Mouse (Mus musculus) neural tube, embryonic 14.5 days (tissue): ENCODE data around the gene Stk19. TPM values are rescaled to one million over a fixed set of nuclear protein-coding genes. Genes with fewer than 3 reads are reported as not detected.

Source experiments
- ATAC-seq: fragments of 200-750 bp; cut with Nextera tagmentation; 2 replicates; pipeline ENCODE4 v1.8.0; 2017; ENCODE audit warnings: low read depth, mild to moderate bottlenecking, moderate TSS enrichment, moderate library complexity
- H3K27ac ChIP-seq: fragments of 300-500 bp; sonication (generic); 2 replicates; pipeline ENCODE4 v1.5.1; 2014; ENCODE audit warnings: low read depth, mild to moderate bottlenecking, control low read depth, low read length, moderate library complexity, mixed read lengths
- H3K27me3 ChIP-seq: fragments of 300-500 bp; sonication (generic); 2 replicates; pipeline ENCODE4 v1.6.1; 2014; ENCODE audit warnings: low read length; ENCODE audit not compliant: control insufficient read depth, insufficient read depth
- H3K36me3 ChIP-seq: fragments of 300-500 bp; sonication (generic); 2 replicates; pipeline ENCODE4 v1.6.1; 2014; ENCODE audit warnings: low read length, mixed read lengths; ENCODE audit not compliant: control insufficient read depth, insufficient read depth
- H3K4me1 ChIP-seq: fragments of 300-500 bp; sonication (generic); 2 replicates; pipeline ENCODE4 v1.6.1; 2014; ENCODE audit warnings: low read length; ENCODE audit not compliant: control insufficient read depth, insufficient read depth
- H3K4me2 ChIP-seq: fragments of 300-500 bp; sonication (generic); 2 replicates; pipeline ENCODE4 v1.6.1; 2014; ENCODE audit warnings: mild to moderate bottlenecking, low read depth, low read length, control low read depth
- H3K4me3 ChIP-seq: fragments of 300-500 bp; sonication (generic); 2 replicates; pipeline ENCODE4 v1.5.1; 2014; ENCODE audit warnings: low read depth, low read length, control low read depth, mixed read lengths
- H3K9ac ChIP-seq: fragments of 300-500 bp; sonication (generic); replicated peaks from 2 replicates; pipeline ENCODE4 v1.6.1; 2014; ENCODE audit warnings: low read depth, mild to moderate bottlenecking, control low read depth, low read length, mixed read lengths
- H3K9me3 ChIP-seq: fragments of 300-500 bp; sonication (generic); 2 replicates; pipeline ENCODE4 v1.6.1; 2016; ENCODE audit warnings: low read length; ENCODE audit not compliant: control insufficient read depth
- WGBS: fragments of 180-500 bp; shearing (Covaris S2); extraction: QIAGEN DNeasy Blood & Tissue Kit; methylation state at CpG from one replicate; pipeline ENCODE4 v1.1.7; 2014; 5-methylcytosine and 5-hydroxymethylcytosine counted together
- microRNA-seq: library from miRNA; unstranded; fragments of <30 nt; microRNA quantifications from one replicate; pipeline ENCODE4, GENCODE M21; 2016
- polyA plus RNA-seq: library from polyadenylated mRNA; unstranded; fragments of >200 nt; fragmentation: Nextera tagmentation; extraction: Ambion mirVana; gene quantifications from 2 replicates; pipeline ENCODE4 v1.2.1, GENCODE M21; 2014

Stk19 gene
- polyA plus RNA-seq, 1 experiment from 2014 or later, result 37.7 TPM

DNA sequence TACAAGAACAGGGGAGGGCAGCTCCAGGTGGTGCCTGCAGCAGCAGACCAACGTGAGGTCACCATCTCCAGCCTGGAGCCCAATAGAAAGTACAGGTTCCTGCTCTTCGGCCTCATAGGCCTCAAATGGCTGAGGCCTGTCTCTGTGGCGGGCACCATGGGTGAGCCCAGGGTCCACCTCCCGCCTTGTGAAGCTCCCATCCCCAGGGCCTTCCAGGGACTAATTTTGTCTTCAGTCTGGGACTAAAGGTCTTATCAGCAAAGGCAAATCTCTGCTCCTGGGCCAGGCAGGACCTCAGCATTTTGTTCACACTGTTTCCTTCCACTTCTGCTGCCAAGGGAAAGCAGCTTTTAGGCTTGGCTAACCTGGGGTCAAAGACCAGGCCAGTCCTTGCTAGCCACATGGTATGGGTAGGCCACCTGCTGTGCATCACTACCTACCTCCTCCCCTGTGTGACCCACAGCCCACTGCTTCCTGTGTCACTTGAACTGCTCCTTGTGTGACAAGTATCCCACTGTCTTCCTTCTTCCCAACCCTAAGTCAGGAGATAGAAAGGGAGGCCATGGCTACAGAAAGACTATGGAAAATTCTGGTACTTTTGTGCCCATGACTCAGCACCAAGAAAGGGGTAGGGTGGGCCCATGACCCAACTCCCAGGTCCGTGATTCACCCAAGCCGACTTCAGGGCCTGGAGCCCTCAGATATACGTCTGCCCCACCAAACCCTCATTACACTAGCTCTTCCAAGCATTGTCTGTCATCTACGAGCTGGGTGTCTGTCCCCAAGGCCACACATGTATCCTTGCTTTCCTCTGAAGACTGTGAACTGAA is 40.2 kb downstream of the Stk19 start:
- Histone ChIP-seq H3K9ac (no peak overlapping the region), H3K27me3 (no peaks in the 10 kb centered on the region), H3K4me2 (no peak overlapping the region), H3K36me3 (no peaks in the 10 kb centered on the region), H3K4me1 (no peaks in the 10 kb centered on the region), H3K9me3 (no peaks in the 10 kb centered on the region), H3K4me3 (no peak overlapping the region), H3K27ac (no peak overlapping the region)
- WGBS, result 88% methylated on average over 8 of the region's 8 CpGs
- no peak for ATAC-seq

DNA sequence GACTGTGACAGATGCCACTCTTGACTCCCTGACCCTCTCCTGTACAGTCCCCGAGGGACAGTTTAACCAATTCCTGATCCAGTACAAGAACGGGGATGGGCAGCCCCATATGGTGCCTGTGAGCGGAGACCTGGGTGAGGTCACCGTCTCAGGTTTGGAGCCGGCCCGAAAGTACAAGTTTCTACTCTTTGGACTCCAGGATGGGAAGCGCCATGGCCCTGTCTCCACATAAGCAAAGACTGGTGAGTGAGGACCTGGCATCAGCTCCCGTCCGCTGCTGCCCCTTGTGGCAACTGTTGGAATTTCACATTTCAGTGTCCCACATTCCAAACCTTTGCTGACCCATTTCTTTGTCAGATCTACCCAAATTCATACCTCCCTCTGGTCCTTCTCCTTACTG is 41.1 kb downstream of the Stk19 start:
- H3K4me3 ChIP-seq, result no peak overlapping the region
- H3K4me1 ChIP-seq, result no peaks in the 10 kb centered on the region
- ATAC-seq, result no peak
- 73% methylated on average over 9 of the region's 9 CpGs for WGBS
- no peaks in the 10 kb centered on the region for H3K27me3 ChIP-seq
- H3K27ac ChIP-seq, result no peak overlapping the region
- H3K9me3 ChIP-seq, result no peaks in the 10 kb centered on the region
- no peak overlapping the region for H3K4me2 ChIP-seq
- no peak overlapping the region for H3K9ac ChIP-seq
- no peaks in the 10 kb centered on the region for H3K36me3 ChIP-seq

GRCm38 (mm10) chr17:34795016-34795415 is 41.7 kb downstream of the Stk19 start:
- Histone ChIP-seq H3K9ac (no peak overlapping the region), H3K27ac (no peak overlapping the region), H3K27me3 (no peaks in the 10 kb centered on the region), H3K36me3 (no peaks in the 10 kb centered on the region), H3K9me3 (no peaks in the 10 kb centered on the region), H3K4me2 (no peak overlapping the region), H3K4me1 (no peaks in the 10 kb centered on the region), H3K4me3 (no peak overlapping the region)
- 88% methylated on average over 10 of the region's 10 CpGs for WGBS
- no peak for ATAC-seq

DNA sequence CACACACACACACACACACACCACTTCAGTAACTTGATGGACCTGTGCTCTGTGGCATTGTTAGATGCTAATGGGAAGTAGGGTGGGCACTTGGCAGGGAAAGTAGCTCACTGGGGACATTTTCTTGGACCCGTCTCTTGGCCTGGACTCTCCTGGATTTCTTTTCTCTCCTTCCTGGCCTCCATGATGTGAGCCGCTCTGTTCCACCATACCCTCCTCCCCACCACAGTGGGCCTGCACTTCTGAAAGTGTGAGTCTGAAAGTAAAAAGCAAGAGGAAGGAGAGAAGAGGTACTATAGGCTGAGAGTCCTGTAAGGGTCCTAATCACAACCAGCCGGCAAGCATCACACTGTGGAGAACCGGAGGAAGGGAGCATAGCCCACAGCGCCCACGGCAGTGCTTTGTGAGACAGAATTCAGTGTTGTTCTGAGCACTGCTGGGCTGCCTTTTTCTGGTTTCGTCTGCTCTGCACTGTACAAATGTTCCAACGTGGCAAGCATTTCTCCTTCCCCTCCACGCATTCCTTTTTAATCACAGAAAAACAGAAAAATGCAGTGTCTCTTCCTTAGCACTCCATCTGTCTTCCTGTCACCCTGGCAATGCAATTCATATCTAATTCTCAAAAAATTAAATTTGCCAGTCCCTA is 58.9 kb downstream of the Stk19 start:
- ATAC-seq, result no peak
- no peaks in the 10 kb centered on the region for H3K4me1 ChIP-seq
- 79% methylated on average over 9 of the region's 9 CpGs for WGBS

More for the DNA sequence above, 58.9 kb downstream of the Stk19 start:
- Histone ChIP-seq H3K27me3 (no peaks in the 10 kb centered on the region), H3K9me3 (no peaks in the 10 kb centered on the region; the same call in 1 of the 2 replicates), H3K36me3 (no peaks in the 10 kb centered on the region), H3K9ac (no peak overlapping the region), H3K27ac (no peak overlapping the region), H3K4me2 (no peak overlapping the region), H3K4me3 (no peak overlapping the region)

Small RNA genes within 50 kb of the gene (microRNA-seq; reads per million reads assigned to microRNA genes)
- gene Mir6970, result not detected
- 1.4 reads per million for gene Mir6971
- not detected for gene Mir6972

Other genes with a start within 250 kb of the Stk19 start
- 1.4 and 3.7 TPM in 2 replicates for gene Gpsm3, start 247.1 kb downstream of the Stk19 start, polyA plus RNA-seq
- 7.7 and 8.2 TPM in 2 replicates for gene Pbx2, start 245.7 kb downstream of the Stk19 start, polyA plus RNA-seq
- 1.2 and 1.4 TPM in 2 replicates for gene Ager, start 239.1 kb downstream of the Stk19 start, polyA plus RNA-seq
- 213 and 221 TPM in 2 replicates for gene Rnf5, start 233.3 kb downstream of the Stk19 start, polyA plus RNA-seq
- gene Agpat1, start 232.7 kb downstream of the Stk19 start, polyA plus RNA-seq, result 103 and 108 TPM in 2 replicates
- 6.0 and 18.2 TPM in 2 replicates for gene Egfl8, start 221.0 kb downstream of the Stk19 start, polyA plus RNA-seq
- 21.9 and 25.4 TPM in 2 replicates for gene Ppt2, start 208.4 kb downstream of the Stk19 start, polyA plus RNA-seq
- gene Prrt1, start 207.4 kb downstream of the Stk19 start, polyA plus RNA-seq, result 6.7 and 9.3 TPM in 2 replicates
- gene Fkbpl, start 192.2 kb downstream of the Stk19 start, polyA plus RNA-seq, result 11.5 and 14.8 TPM in 2 replicates
- gene Atf6b, start 189.8 kb downstream of the Stk19 start, polyA plus RNA-seq, result 71.8 and 92.5 TPM in 2 replicates
- 0.23 and 0.32 TPM in 2 replicates for gene Tnxb, start 166.4 kb downstream of the Stk19 start, polyA plus RNA-seq
- not detected in 2 replicates for gene C4b, start 93.1 kb downstream of the Stk19 start, polyA plus RNA-seq
- gene Cyp21a1, start 32.4 kb downstream of the Stk19 start, polyA plus RNA-seq, result not detected in 2 replicates
- gene Dxo, start 74 bp upstream of the Stk19 start, polyA plus RNA-seq, result 59.4 and 67.7 TPM in 2 replicates
- gene Skiv2l, start 13.3 kb upstream of the Stk19 start, polyA plus RNA-seq, result 46.2 and 57.7 TPM in 2 replicates
- gene Nelfe, start 13.4 kb upstream of the Stk19 start, polyA plus RNA-seq, result 78.3 and 78.9 TPM in 2 replicates
- 1.3 and 2.0 TPM in 2 replicates for gene Cfb, start 25.6 kb upstream of the Stk19 start, polyA plus RNA-seq
- gene Zbtb12, start 42.5 kb upstream of the Stk19 start, polyA plus RNA-seq, result 2.2 and 2.3 TPM in 2 replicates
- not detected in 2 replicates for gene Gm20547, start 45.1 kb upstream of the Stk19 start, polyA plus RNA-seq
- 1.5 and 2.1 TPM in 2 replicates for gene C2, start 61.3 kb upstream of the Stk19 start, polyA plus RNA-seq
- gene Ehmt2, start 61.5 kb upstream of the Stk19 start, polyA plus RNA-seq, result 78.1 and 86.8 TPM in 2 replicates
- gene Slc44a4, start 77.5 kb upstream of the Stk19 start, polyA plus RNA-seq, result not detected in 2 replicates
- gene Neu1, start 94.3 kb upstream of the Stk19 start, polyA plus RNA-seq, result 27.4 and 30.1 TPM in 2 replicates
- 0.27 and 0.35 TPM in 2 replicates for gene Hspa1b, start 122.3 kb upstream of the Stk19 start, polyA plus RNA-seq
- not detected in 2 replicates for gene Gm20481, start 133.0 kb upstream of the Stk19 start, polyA plus RNA-seq
- gene Hspa1a, start 135.2 kb upstream of the Stk19 start, polyA plus RNA-seq, result 7.0 and 7.6 TPM in 2 replicates
- gene Hspa1l, start 135.8 kb upstream of the Stk19 start, polyA plus RNA-seq, result 1.6 and 2.8 TPM in 2 replicates
- 89.1 and 89.5 TPM in 2 replicates for gene Lsm2, start 144.9 kb upstream of the Stk19 start, polyA plus RNA-seq
- 51.4 and 56.9 TPM in 2 replicates for gene Vars, start 164.0 kb upstream of the Stk19 start, polyA plus RNA-seq
- gene Vwa7, start 179.6 kb upstream of the Stk19 start, polyA plus RNA-seq, result 0.11 and 0.15 TPM in 2 replicates
- 2.1 and 2.2 TPM in 2 replicates for gene Sapcd1, start 191.1 kb upstream of the Stk19 start, polyA plus RNA-seq
- 1.9 and 2.2 TPM in 2 replicates for gene Msh5, start 209.8 kb upstream of the Stk19 start, polyA plus RNA-seq
- 13.3 and 37.0 TPM in 2 replicates for gene Clic1, start 213.0 kb upstream of the Stk19 start, polyA plus RNA-seq
- gene Ddah2, start 222.1 kb upstream of the Stk19 start, polyA plus RNA-seq, result 269 and 303 TPM in 2 replicates
- not detected in 2 replicates for gene Ly6g6c, start 228.4 kb upstream of the Stk19 start, polyA plus RNA-seq
- 0.12 and 0.15 TPM in 2 replicates for gene Mpig6b, start 229.2 kb upstream of the Stk19 start, polyA plus RNA-seq
- 0.46 and 0.66 TPM in 2 replicates for gene Ly6g6e, start 240.0 kb upstream of the Stk19 start, polyA plus RNA-seq
- gene Ly6g6d, start 241.1 kb upstream of the Stk19 start, polyA plus RNA-seq, result 0.84 and 1.8 TPM in 2 replicates
- 0.23 TPM in 1 of 2 replicates, not detected in the other for gene Ly6g6f, start 248.7 kb upstream of the Stk19 start, polyA plus RNA-seq